Mouse (Mus musculus): ENCODE measurements around the gene Snw1.

- TF ChIP-seq CTCF (IDR thresholded peaks at IDR 0.05; ENCODE audit: borderline replicate concordance, extremely low read depth, insufficient read depth, insufficient read length), result no peak
- no peak for TF ChIP-seq POLR2A (IDR thresholded peaks at IDR 0.05; ENCODE audit: borderline replicate concordance, extremely low read depth, insufficient read depth, insufficient read length, poor library complexity, severe bottlenecking)
Measured at GRCm38 (mm10) chr12:87449456-87449855, 22.6 kb downstream of the Snw1 start.
